Comparison of ENCODE assay signal across 8 mouse cellular contexts in genomic region chr1:39367601-39368266, GRCm38 (mm10). TPM values are rescaled to one million over a fixed set of nuclear protein-coding genes. Genes with fewer than 3 reads are reported as not detected.
DNase-seq lines count a peak whose midpoint lies in the region; ATAC-seq lines count a peak whose summit lies in the region.

Gene Rpl31 (plus strand): TSS chr1:39367842.

- peak within 1 kb of the TSS; percentile 93 for H3K4me2 ChIP-seq in lung, embryonic 16.5 days (ENCODE audit: low read depth, low read length)

- H3K27ac ChIP-seq in lung, embryonic 16.5 days (ENCODE audit: low read length): peak within 1 kb of the TSS; percentile 80

- peak; percentile 99 for ATAC-seq in hematopoietic stem cell, adult 5-6 weeks (replicated peaks in 1 of 2; ENCODE audit: insufficient read depth in 1 of 2, low FRiP score in 2 of 2, low TSS enrichment in 1 of 2, low read depth in 1 of 2, poor library complexity in 2 of 2, severe bottlenecking in 2 of 2)
- peak; percentile 100 for ATAC-seq in lung, embryonic 16.5 days (ENCODE audit: low read depth)

- under 1% methylated on average over 53 of the region's 62 CpGs for WGBS in lung, embryonic 16.5 days

- H3K27me3 ChIP-seq in lung, embryonic 16.5 days (ENCODE audit: control insufficient read depth, insufficient read depth, low read depth, low read length): no peaks in the 10 kb centered on the region

- peak within 1 kb of the TSS; percentile 97 for H3K4me3 ChIP-seq in lung, embryonic 16.5 days (ENCODE audit: low read length)

- peak; percentile 82 for DNase-seq in MEL-GATA-1-ER (ENCODE audit: extremely low read depth, low read depth)
- DNase-seq in cerebellum, adult 8-10 months: peak; percentile 98
- peak; percentile 93 for DNase-seq in forelimb bud, embryonic 11.5 days (ENCODE audit: low read depth, low spot score)
- peak; percentile 94 for DNase-seq in layer of hippocampus, adult 9-10 months (ENCODE audit: low spot score)
- peak; percentile 89 for DNase-seq in ovary, postnatal 10 days (ENCODE audit: low spot score)
- DNase-seq in thymus, postnatal 10 days (ENCODE audit: low spot score in 2 of 2): peak; percentile 96

- H3K9ac ChIP-seq in lung, embryonic 16.5 days (ENCODE audit: low read length): peak within 1 kb of the TSS; percentile 99

- H3K36me3 ChIP-seq in lung, embryonic 16.5 days (ENCODE audit: control insufficient read depth, insufficient read depth, low read length): peaks cover 28% of the 10 kb centered on the region

- peaks cover 5% of the 10 kb centered on the region for H3K4me1 ChIP-seq in lung, embryonic 16.5 days (replicated peaks; ENCODE audit: control insufficient read depth, insufficient read depth, low read length)

- H3K9me3 ChIP-seq in lung, embryonic 16.5 days (ENCODE audit: control insufficient read depth, low read length): no peaks in the 10 kb centered on the region

RNA-seq across cellular contexts. Expression of gene Rpl31, which starts in this region (rescaled TPM):
- 486 and 732 TPM in 2 replicates for total RNA-seq in hematopoietic stem cell, adult 5-6 weeks (2017)
- 449 and 553 TPM in 2 replicates for polyA plus RNA-seq in lung, embryonic 16.5 days (2015; fragmentation: Nextera tagmentation; extraction: Ambion mirVana)

Comparison
In these comparisons a context has a peak if more than half of its experiments do, and no peak if none do; other contexts are left out.
1. Peak in every context shown above with its lines: DNase-seq, ATAC-seq, H3K4me3 ChIP-seq and H3K27ac ChIP-seq.